Mouse (Mus musculus) spleen, postnatal 14 days (tissue): ENCODE data around the gene Apol9a.
"Not testable (repeated sequence)": the region's sequence is repeated elsewhere in the genome, so short reads cannot be mapped to it uniquely, and the experiment has no call there.

Source experiments
- DNase-seq, 2 experiments: peaks; one replicate each; pipeline ENCODE4 v3.0.0; 2021 to 2022; ENCODE audit warnings: low spot score in 2 of 2

Apol9a gene

GRCm38 (mm10) chr15:77411035-77411434, at the start of gene Apol9a:
TSS of gene Apol9a (minus strand) at chr15:77411135.
- DNase-seq: not testable (repeated sequence)

GRCm38 (mm10) chr15:77449927-77450326, 39.0 kb upstream of the Apol9a start:
- peak in 1 of 2 experiments; percentile 0 for DNase-seq

GRCm38 (mm10) chr15:77447392-77447791, 36.5 kb upstream of the Apol9a start, which contains the start of gene Apol7b:
TSS of gene Apol7b (minus strand) at chr15:77447492.
- not testable (repeated sequence) for DNase-seq

GRCm38 (mm10) chr15:77445668-77446067, 34.7 kb upstream of the Apol9a start:
- DNase-seq: not testable (repeated sequence)

- DNase-seq: not testable (repeated sequence)
These were observed 33.8 kb upstream of the Apol9a start for GRCm38 (mm10) chr15:77444746-77445145.

GRCm38 (mm10) chr15:77428690-77429448, 17.9 kb upstream of the Apol9a start:
- DNase-seq: not testable (repeated sequence)

- not testable (repeated sequence) for DNase-seq
These were observed 12.0 kb upstream of the Apol9a start for GRCm38 (mm10) chr15:77422925-77423324.

GRCm38 (mm10) chr15:77419657-77420056, 8.7 kb upstream of the Apol9a start:
- not testable (repeated sequence) for DNase-seq

GRCm38 (mm10) chr15:77416655-77417333, 5.9 kb upstream of the Apol9a start:
- not testable (repeated sequence) for DNase-seq

- not testable (repeated sequence) for DNase-seq
These were observed 4.7 kb upstream of the Apol9a start for GRCm38 (mm10) chr15:77415653-77416052.

- DNase-seq: not testable (repeated sequence)
These were observed 1.8 kb upstream of the Apol9a start for GRCm38 (mm10) chr15:77412695-77413094.

- DNase-seq: not testable (repeated sequence)
These were observed 4.6 kb downstream of the Apol9a start for GRCm38 (mm10) chr15:77406370-77406769.

GRCm38 (mm10) chr15:77399027-77399426, 11.9 kb downstream of the Apol9a start, which contains the start of gene Apol7a:
TSS of gene Apol7a (minus strand) at chr15:77399110.
- not testable (repeated sequence) for DNase-seq

- not testable (repeated sequence) for DNase-seq
These were observed 13.3 kb downstream of the Apol9a start for GRCm38 (mm10) chr15:77397450-77398132.

GRCm38 (mm10) chr15:77393832-77394231, 17.1 kb downstream of the Apol9a start:
- not testable (repeated sequence) for DNase-seq

GRCm38 (mm10) chr15:77387462-77387861, 23.5 kb downstream of the Apol9a start:
- no peak for DNase-seq

- no peak for DNase-seq
These were observed 26.4 kb downstream of the Apol9a start for GRCm38 (mm10) chr15:77384340-77385030.

GRCm38 (mm10) chr15:77382880-77383279, 28.1 kb downstream of the Apol9a start:
- no peak for DNase-seq

GRCm38 (mm10) chr15:77382271-77382850, 28.6 kb downstream of the Apol9a start:
- DNase-seq: no peak

GRCm38 (mm10) chr15:77381481-77381880, 29.5 kb downstream of the Apol9a start:
- no peak for DNase-seq

- no peak for DNase-seq
These were observed 31.0 kb downstream of the Apol9a start for GRCm38 (mm10) chr15:77379921-77380320.
